Mouse (Mus musculus): ENCODE data around the gene Clpb. TPM values are rescaled to one million over a fixed set of nuclear protein-coding genes. Genes with fewer than 3 reads are reported as not detected.
A peak's percentile ranks its signal among the peaks of the same experiment; 100 is the strongest.
"Not testable (repeated sequence)": the region's sequence is repeated elsewhere in the genome, so short reads cannot be mapped to it uniquely, and the experiment has no call there.

Clpb gene
- polyA plus RNA-seq (2016; fragmentation: Nextera tagmentation; extraction: Ambion mirVana): 42.3 and 42.4 TPM in 2 replicates

- peaks cover 19% of the 10 kb centered on the region for H3K4me1 ChIP-seq
- no peaks in the 10 kb centered on the region for H3K9me3 ChIP-seq
- H3K27ac ChIP-seq (replicated peaks): peak within 1 kb of the TSS; percentile 55; the same call in 1 of the 2 replicates
- H3K4me2 ChIP-seq (replicated peaks): peak within 1 kb of the TSS; percentile 50
- peak within 1 kb of the TSS; percentile 66 for H3K4me3 ChIP-seq
- peak; percentile 98 for ATAC-seq (ENCODE audit: low FRiP score, low read depth)
- H3K36me3 ChIP-seq: 0 out of 2 replicates have a peak, but pooled peaks cover 5% of the 10 kb centered on the region
- WGBS: 1% methylated on average over 49 of the region's 49 CpGs
- no peaks in the 10 kb centered on the region for H3K27me3 ChIP-seq
- H3K9ac ChIP-seq (replicated peaks): peak within 1 kb of the TSS; percentile 49
These were observed at the start of gene Clpb for GRCm38 (mm10) chr7:101663514-101664159. TSS of gene Clpb (plus strand) at chr7:101663633.

- H3K36me3 ChIP-seq: no peaks in the 10 kb centered on the region
- no peaks in the 10 kb centered on the region for H3K27me3 ChIP-seq
- H3K4me2 ChIP-seq (replicated peaks): no peak overlapping the region
- H3K9ac ChIP-seq (replicated peaks): no peak overlapping the region
- H3K4me1 ChIP-seq: no peaks in the 10 kb centered on the region
- H3K27ac ChIP-seq (replicated peaks): no peak overlapping the region
- no peak for ATAC-seq (ENCODE audit: low FRiP score, low read depth)
- H3K9me3 ChIP-seq: no peaks in the 10 kb centered on the region
- no peak overlapping the region for H3K4me3 ChIP-seq
- 78% methylated on average over 7 of the region's 7 CpGs for WGBS
These were observed 48.0 kb upstream of the Clpb start for GRCm38 (mm10) chr7:101615406-101615805.

GRCm38 (mm10) chr7:101616136-101616835, 47.1 kb upstream of the Clpb start:
- no peak overlapping the region for H3K27ac ChIP-seq (replicated peaks)
- no peak overlapping the region for H3K9ac ChIP-seq (replicated peaks)
- ATAC-seq (ENCODE audit: low FRiP score, low read depth): no peak
- H3K4me3 ChIP-seq: no peak overlapping the region
- no peaks in the 10 kb centered on the region for H3K4me1 ChIP-seq
- H3K9me3 ChIP-seq: no peaks in the 10 kb centered on the region
- H3K27me3 ChIP-seq: no peaks in the 10 kb centered on the region
- no peak overlapping the region for H3K4me2 ChIP-seq (replicated peaks)
- no peaks in the 10 kb centered on the region for H3K36me3 ChIP-seq
- WGBS: 87% methylated on average over 6 of the region's 6 CpGs

GRCm38 (mm10) chr7:101617438-101618165, 45.8 kb upstream of the Clpb start:
- ATAC-seq (ENCODE audit: low FRiP score, low read depth): no peak
- Histone ChIP-seq H3K9me3 (no peaks in the 10 kb centered on the region), H3K4me2 (replicated peaks) (no peak overlapping the region), H3K36me3 (no peaks in the 10 kb centered on the region), H3K4me1 (no peaks in the 10 kb centered on the region), H3K27me3 (no peaks in the 10 kb centered on the region), H3K27ac (replicated peaks) (no peak overlapping the region), H3K4me3 (no peak overlapping the region), H3K9ac (replicated peaks) (no peak overlapping the region)
- WGBS: 70% methylated on average over 10 of the region's 10 CpGs

GRCm38 (mm10) chr7:101618273-101618672, 45.2 kb upstream of the Clpb start:
- no peak overlapping the region for H3K4me3 ChIP-seq
- ATAC-seq (ENCODE audit: low FRiP score, low read depth): no peak
- H3K27me3 ChIP-seq: no peaks in the 10 kb centered on the region
- no peak overlapping the region for H3K27ac ChIP-seq (replicated peaks)
- WGBS: 85% methylated on average over 7 of the region's 7 CpGs
- H3K9ac ChIP-seq (replicated peaks): no peak overlapping the region
- no peaks in the 10 kb centered on the region for H3K36me3 ChIP-seq
- peaks cover 5% of the 10 kb centered on the region; the same call in 1 of the 2 replicates for H3K4me1 ChIP-seq
- no peak overlapping the region for H3K4me2 ChIP-seq (replicated peaks)
- no peaks in the 10 kb centered on the region for H3K9me3 ChIP-seq

GRCm38 (mm10) chr7:101620373-101620772, 43.1 kb upstream of the Clpb start:
- Histone ChIP-seq H3K4me3 (no peak overlapping the region), H3K36me3 (no peaks in the 10 kb centered on the region), H3K27me3 (no peaks in the 10 kb centered on the region), H3K4me1 (peaks cover 9% of the 10 kb centered on the region), H3K9me3 (no peaks in the 10 kb centered on the region), H3K9ac (replicated peaks) (no peak overlapping the region), H3K4me2 (replicated peaks) (no peak overlapping the region), H3K27ac (replicated peaks) (no peak overlapping the region)
- 27% methylated on average over 4 of the region's 4 CpGs for WGBS
- no peak for ATAC-seq (ENCODE audit: low FRiP score, low read depth)

GRCm38 (mm10) chr7:101621861-101622260, 41.6 kb upstream of the Clpb start:
- 85% methylated on average over 4 of the region's 4 CpGs for WGBS
- H3K9ac ChIP-seq (replicated peaks); H3K27me3 ChIP-seq; H3K27ac ChIP-seq (replicated peaks); H3K36me3 ChIP-seq; H3K4me3 ChIP-seq; H3K4me2 ChIP-seq (replicated peaks); ATAC-seq (ENCODE audit: low FRiP score, low read depth); H3K9me3 ChIP-seq; H3K4me1 ChIP-seq: not testable (repeated sequence)

GRCm38 (mm10) chr7:101624283-101624682, 39.1 kb upstream of the Clpb start:
- peaks cover 9% of the 10 kb centered on the region for H3K4me1 ChIP-seq
- ATAC-seq (ENCODE audit: low FRiP score, low read depth): no peak

GRCm38 (mm10) chr7:101627166-101627565, 36.3 kb upstream of the Clpb start:
- not testable (repeated sequence) for H3K9ac ChIP-seq (replicated peaks); H3K4me3 ChIP-seq; H3K27me3 ChIP-seq; H3K9me3 ChIP-seq; ATAC-seq (ENCODE audit: low FRiP score, low read depth); H3K36me3 ChIP-seq; H3K4me2 ChIP-seq (replicated peaks); H3K27ac ChIP-seq (replicated peaks); H3K4me1 ChIP-seq
- whole genome bisulfite sequencing: 67% methylated on average over 7 of the region's 7 CpGs

More at GRCm38 (mm10) chr7:101624283-101624682, 39.1 kb upstream of the Clpb start:
- H3K4me2 ChIP-seq (replicated peaks): no peak overlapping the region
- H3K27me3 ChIP-seq: no peaks in the 10 kb centered on the region
- H3K9me3 ChIP-seq: no peaks in the 10 kb centered on the region
- WGBS: 91% methylated on average over 6 of the region's 6 CpGs
- no peak overlapping the region for H3K9ac ChIP-seq (replicated peaks)
- H3K27ac ChIP-seq (replicated peaks): no peak overlapping the region
- no peaks in the 10 kb centered on the region for H3K36me3 ChIP-seq
- H3K4me3 ChIP-seq: no peak overlapping the region

GRCm38 (mm10) chr7:101628481-101628880, 35.0 kb upstream of the Clpb start:
- Histone ChIP-seq H3K9me3 (no peaks in the 10 kb centered on the region), H3K27ac (replicated peaks) (no peak overlapping the region), H3K36me3 (no peaks in the 10 kb centered on the region), H3K4me2 (replicated peaks) (no peak overlapping the region), H3K27me3 (no peaks in the 10 kb centered on the region), H3K4me1 (peaks cover 3% of the 10 kb centered on the region; the same call in 1 of the 2 replicates), H3K9ac (replicated peaks) (no peak overlapping the region), H3K4me3 (no peak overlapping the region)
- no peak for ATAC-seq (ENCODE audit: low FRiP score, low read depth)
- 55% methylated on average over 2 of the region's 2 CpGs for WGBS

- Histone ChIP-seq H3K9ac (replicated peaks) (no peak overlapping the region), H3K9me3 (no peaks in the 10 kb centered on the region), H3K36me3 (no peaks in the 10 kb centered on the region), H3K27ac (replicated peaks) (no peak overlapping the region), H3K27me3 (no peaks in the 10 kb centered on the region), H3K4me1 (no peaks in the 10 kb centered on the region), H3K4me2 (replicated peaks) (no peak overlapping the region), H3K4me3 (no peak overlapping the region)
- WGBS: 90% methylated on average over 8 of the region's 8 CpGs
- no peak for ATAC-seq (ENCODE audit: low FRiP score, low read depth)
These were observed 29.7 kb upstream of the Clpb start for GRCm38 (mm10) chr7:101633629-101634177.

GRCm38 (mm10) chr7:101634513-101634912, 28.9 kb upstream of the Clpb start:
- no peak overlapping the region for H3K9ac ChIP-seq (replicated peaks)
- no peak overlapping the region for H3K27ac ChIP-seq (replicated peaks)
- H3K4me3 ChIP-seq: no peak overlapping the region
- WGBS: 84% methylated on average over 4 of the region's 4 CpGs
- no peaks in the 10 kb centered on the region for H3K27me3 ChIP-seq
- no peaks in the 10 kb centered on the region for H3K9me3 ChIP-seq
- H3K4me1 ChIP-seq: no peaks in the 10 kb centered on the region
- no peak overlapping the region for H3K4me2 ChIP-seq (replicated peaks)
- no peak for ATAC-seq (ENCODE audit: low FRiP score, low read depth)
- no peaks in the 10 kb centered on the region for H3K36me3 ChIP-seq
